Mouse (Mus musculus) layer of hippocampus, adult 9-10 months (tissue): Measurements from ENCODE around the gene Gm14322.
"Not testable (repeated sequence)": the region's sequence is repeated elsewhere in the genome, so short reads cannot be mapped to it uniquely, and the experiment has no call there.

Source experiments
- DNase-seq: peaks from one replicate; pipeline ENCODE4 v3.0.0; 2022; ENCODE audit warnings: low spot score

Gene Gm14322

GRCm38 (mm10) chr2:177758941-177759558 is at the start of gene Gm14322:
Gm14322 (plus strand) TSS chr2:177759288.
- DNase-seq: peak; percentile 64

- DNase-seq: not testable (repeated sequence)
Observed at GRCm38 (mm10) chr2:177741487-177741886, 17.6 kb upstream of the Gm14322 start.

- not testable (repeated sequence) for DNase-seq
Observed at GRCm38 (mm10) chr2:177787351-177787750, 28.3 kb downstream of the Gm14322 start.

GRCm38 (mm10) chr2:177806170-177806569 is 47.1 kb downstream of the Gm14322 start:
- not testable (repeated sequence) for DNase-seq
